ENCODE assay signal across 7 mouse cellular contexts in genomic region chr16:28929686-28930291, GRCm38 (mm10). TPM values are rescaled to one million over a fixed set of nuclear protein-coding genes. Genes with fewer than 3 reads are reported as not detected.
DNase-seq lines count a peak whose midpoint lies in the region; ATAC-seq lines count a peak whose summit lies in the region.

No protein-coding gene starts in this region.

- peak overlapping the region; percentile 85 for H3K9ac ChIP-seq in intestine, embryonic 16.5 days (ENCODE audit: low read depth, low read length)
- H3K9ac ChIP-seq in stomach, embryonic 14.5 days (replicated peaks; ENCODE audit: low read depth, low read length): peak overlapping the region; percentile 82

- H3K27ac ChIP-seq in intestine, embryonic 16.5 days (ENCODE audit: low read length): peak overlapping the region; percentile 91
- peak overlapping the region; percentile 96 for H3K27ac ChIP-seq in midbrain, embryonic 10.5 days (replicated peaks)
- peak overlapping the region; percentile 92 for H3K27ac ChIP-seq in stomach, embryonic 14.5 days (ENCODE audit: low read length)

- intact Hi-C loops in gastrocnemius, postnatal 36 days (cut with DNase I): loop anchor here (5.0 to 10.0 kb wide), 2 partner anchors 67 to 635 kb away; no protein-coding TSS in a partner anchor
- intact Hi-C loops in left cerebral cortex, postnatal 36 days (cut with DNase I): loop anchor here (2.0 kb wide), 3 partner anchors 79 to 281 kb away; no protein-coding TSS in a partner anchor

- WGBS in intestine, embryonic 16.5 days: under 1% methylated on average over 62 of the region's 66 CpGs
- under 1% methylated on average over 66 of the region's 66 CpGs for WGBS in midbrain, embryonic 10.5 days
- under 1% methylated on average over 66 of the region's 66 CpGs for WGBS in stomach, embryonic 14.5 days

- peak; percentile 59 to 75 for DNase-seq in adrenal gland, postnatal 36 days
- peak; percentile 31 for DNase-seq in embryo, embryonic 11.5 days (ENCODE audit: low read depth, low spot score)
- DNase-seq in gastrocnemius, postnatal 36 days: peak; percentile 9 to 62
- DNase-seq in left cerebral cortex, postnatal 36 days (ENCODE audit: low spot score in 2 of 2): peak; percentile 56 to 68
- DNase-seq in midbrain, embryonic 10.5 days (ENCODE audit: low spot score): peak; percentile 70

- peak; percentile 84 for ATAC-seq in intestine, embryonic 16.5 days
- peak; percentile 74 for ATAC-seq in stomach, embryonic 14.5 days (ENCODE audit: insufficient number of reproducible peaks, insufficient read depth, low FRiP score, low read depth)

- no peaks in the 10 kb centered on the region for H3K36me3 ChIP-seq in intestine, embryonic 16.5 days (ENCODE audit: control insufficient read depth, insufficient read depth, low read length)
- no peaks in the 10 kb centered on the region for H3K36me3 ChIP-seq in midbrain, embryonic 10.5 days
- no peaks in the 10 kb centered on the region for H3K36me3 ChIP-seq in stomach, embryonic 14.5 days (ENCODE audit: control insufficient read depth, insufficient read depth, low read length)

- peak overlapping the region; percentile 81 for H3K4me2 ChIP-seq in intestine, embryonic 16.5 days (ENCODE audit: low read depth, low read length)
- peak overlapping the region; percentile 64 for H3K4me2 ChIP-seq in stomach, embryonic 14.5 days (replicated peaks; ENCODE audit: low read depth, low read length)

- H3K9me3 ChIP-seq in intestine, embryonic 16.5 days (ENCODE audit: control insufficient read depth, low read length): no peaks in the 10 kb centered on the region
- H3K9me3 ChIP-seq in midbrain, embryonic 10.5 days (replicated peaks): no peaks in the 10 kb centered on the region
- no peaks in the 10 kb centered on the region for H3K9me3 ChIP-seq in stomach, embryonic 14.5 days (ENCODE audit: control insufficient read depth, low read depth, low read length)

- H3K4me1 ChIP-seq in intestine, embryonic 16.5 days (ENCODE audit: control insufficient read depth, insufficient read depth, low read length): peaks cover 11% of the 10 kb centered on the region
- peaks cover 41% of the 10 kb centered on the region for H3K4me1 ChIP-seq in midbrain, embryonic 10.5 days
- H3K4me1 ChIP-seq in stomach, embryonic 14.5 days (ENCODE audit: control insufficient read depth, insufficient read depth, low read length): peaks cover 11% of the 10 kb centered on the region

- peak overlapping the region; percentile 93 for H3K4me3 ChIP-seq in intestine, embryonic 16.5 days (ENCODE audit: low read length)
- peak overlapping the region; percentile 79 for H3K4me3 ChIP-seq in midbrain, embryonic 10.5 days
- H3K4me3 ChIP-seq in stomach, embryonic 14.5 days (ENCODE audit: low read depth, low read length): peak overlapping the region; percentile 61

- H3K27me3 ChIP-seq in intestine, embryonic 16.5 days (replicated peaks; ENCODE audit: control insufficient read depth, insufficient read depth, low read length): no peaks in the 10 kb centered on the region
- H3K27me3 ChIP-seq in midbrain, embryonic 10.5 days (ENCODE audit: low read depth, poor library complexity, severe bottlenecking): peaks cover 30% of the 10 kb centered on the region
- H3K27me3 ChIP-seq in stomach, embryonic 14.5 days (ENCODE audit: control insufficient read depth, insufficient read depth, low read length): no peaks in the 10 kb centered on the region

RNA-seq across cellular contexts. Expression of gene Mb21d2, which starts 0.3 kb away (rescaled TPM):
- total RNA-seq in adrenal gland, postnatal 36 days (2021): 10 to 100 TPM; 12.2 to 14.4 TPM
- total RNA-seq in gastrocnemius, postnatal 36 days (2021): 1 to 10 TPM; 7.1 to 8.7 TPM
- polyA plus RNA-seq in intestine, embryonic 16.5 days (2015; fragmentation: Nextera tagmentation; extraction: Ambion mirVana): 6.6 and 7.2 TPM in 2 replicates
- total RNA-seq in left cerebral cortex, postnatal 36 days (2021): 10 to 100 TPM; 35.8 to 44.1 TPM
- polyA plus RNA-seq in midbrain, embryonic 10.5 days (2016; fragmentation: Nextera tagmentation; extraction: Ambion mirVana): 4.7 and 5.7 TPM in 2 replicates
- polyA plus RNA-seq in stomach, embryonic 14.5 days (2014; fragmentation: Nextera tagmentation; extraction: Ambion mirVana): 8.4 and 8.7 TPM in 2 replicates

Comparison
In these comparisons a context has a peak if more than half of its experiments do, and no peak if none do; other contexts are left out.
1. Peak in every context shown above with its lines: DNase-seq, ATAC-seq, H3K4me3 ChIP-seq and H3K27ac ChIP-seq.